Mouse (Mus musculus) hindbrain, embryonic 16.5 days (tissue): ENCODE results near the gene Cgn. TPM values are rescaled to one million over a fixed set of nuclear protein-coding genes. Genes with fewer than 3 reads are reported as not detected.
A peak's percentile ranks its signal among the peaks of the same experiment; 100 is the strongest.

Source experiments
- ATAC-seq: fragments of 200-750 bp; cut with Nextera tagmentation; 2 replicates; pipeline ENCODE4 v1.8.0; 2017; ENCODE audit warnings: moderate TSS enrichment, moderate library complexity
- H3K27ac ChIP-seq: fragments of 300-500 bp; sonication (generic); 2 replicates; pipeline ENCODE4 v1.5.1; 2014; ENCODE audit warnings: low read depth, mild to moderate bottlenecking, control low read depth, low read length, moderate library complexity
- H3K27me3 ChIP-seq: fragments of 300-500 bp; sonication (generic); replicated peaks from 2 replicates; pipeline ENCODE4 v1.6.1; 2014; ENCODE audit warnings: low read length; ENCODE audit not compliant: control insufficient read depth, insufficient read depth
- H3K36me3 ChIP-seq: fragments of 300-500 bp; sonication (generic); 2 replicates; pipeline ENCODE4 v1.6.1; 2014; ENCODE audit warnings: mild to moderate bottlenecking, low read length, moderate library complexity, mixed read lengths; ENCODE audit not compliant: control insufficient read depth, insufficient read depth
- H3K4me1 ChIP-seq: fragments of 300-500 bp; sonication (generic); 2 replicates; pipeline ENCODE4 v1.6.1; 2014; ENCODE audit warnings: low read depth, low read length; ENCODE audit not compliant: control insufficient read depth, insufficient read depth
- H3K4me2 ChIP-seq: fragments of 300-500 bp; sonication (generic); 2 replicates; pipeline ENCODE4 v1.6.1; 2014; ENCODE audit warnings: mild to moderate bottlenecking, low read length, control low read depth, moderate library complexity
- H3K4me3 ChIP-seq: fragments of 300-500 bp; sonication (generic); 2 replicates; pipeline ENCODE4 v1.5.1; 2014; ENCODE audit warnings: mild to moderate bottlenecking, low read length, control low read depth, moderate library complexity
- H3K9ac ChIP-seq: fragments of 300-500 bp; sonication (generic); 2 replicates; pipeline ENCODE4 v1.6.1; 2014; ENCODE audit warnings: low read depth, mild to moderate bottlenecking, control low read depth, low read length, moderate library complexity
- H3K9me3 ChIP-seq: fragments of 300-500 bp; sonication (generic); 2 replicates; pipeline ENCODE4 v1.6.1; 2014; ENCODE audit warnings: mild to moderate bottlenecking, low read length, moderate library complexity; ENCODE audit not compliant: control insufficient read depth
- WGBS: fragments of 180-500 bp; shearing (Covaris S2); extraction: QIAGEN DNeasy Blood & Tissue Kit; methylation state at CpG from one replicate; pipeline ENCODE4 v1.1.7; 2014; 5-methylcytosine and 5-hydroxymethylcytosine counted together
- polyA plus RNA-seq: library from polyadenylated mRNA; unstranded; fragments of >200 nt; fragmentation: Nextera tagmentation; extraction: Ambion mirVana; gene quantifications from 2 replicates; pipeline ENCODE4 v1.2.1, GENCODE M21; 2015

Gene Cgn
- polyA plus RNA-seq, 1 experiment from 2014 or later, result 15.4 TPM

GRCm38 (mm10) chr3:94817731-94818130 lies 31.4 kb upstream of the Cgn start:
- no peak for ATAC-seq
- Histone ChIP-seq H3K9ac (no peak overlapping the region), H3K4me3 (no peak overlapping the region), H3K9me3 (no peaks in the 10 kb centered on the region), H3K27me3 (no peaks in the 10 kb centered on the region), H3K4me1 (no peaks in the 10 kb centered on the region), H3K27ac (no peak overlapping the region), H3K4me2 (no peak overlapping the region), H3K36me3 (no peaks in the 10 kb centered on the region)
- 81% methylated on average over 2 of the region's 2 CpGs for WGBS

- no peak for ATAC-seq
- no peak overlapping the region for H3K4me3 ChIP-seq
- no peak overlapping the region for H3K4me2 ChIP-seq
- no peak overlapping the region for H3K9ac ChIP-seq
- H3K9me3 ChIP-seq, result no peaks in the 10 kb centered on the region
- H3K36me3 ChIP-seq, result no peaks in the 10 kb centered on the region
- H3K27me3 ChIP-seq, result no peaks in the 10 kb centered on the region
- H3K27ac ChIP-seq, result no peak overlapping the region
- no peaks in the 10 kb centered on the region for H3K4me1 ChIP-seq
Observed at GRCm38 (mm10) chr3:94815603-94816002, 29.3 kb upstream of the Cgn start.

GRCm38 (mm10) chr3:94814663-94815062 lies 28.4 kb upstream of the Cgn start:
- H3K9me3 ChIP-seq, result no peaks in the 10 kb centered on the region
- WGBS, result 81% methylated on average over 4 of the region's 4 CpGs
- ATAC-seq, result no peak
- no peak overlapping the region for H3K27ac ChIP-seq
- H3K36me3 ChIP-seq, result no peaks in the 10 kb centered on the region
- no peak overlapping the region for H3K4me2 ChIP-seq
- no peak overlapping the region for H3K4me3 ChIP-seq
- H3K4me1 ChIP-seq, result no peaks in the 10 kb centered on the region
- H3K27me3 ChIP-seq, result no peaks in the 10 kb centered on the region
- H3K9ac ChIP-seq, result no peak overlapping the region

- H3K4me3 ChIP-seq, result no peak overlapping the region
- no peak overlapping the region for H3K9ac ChIP-seq
- no peak for ATAC-seq
Observed at GRCm38 (mm10) chr3:94814063-94814462, 27.8 kb upstream of the Cgn start.

DNA sequence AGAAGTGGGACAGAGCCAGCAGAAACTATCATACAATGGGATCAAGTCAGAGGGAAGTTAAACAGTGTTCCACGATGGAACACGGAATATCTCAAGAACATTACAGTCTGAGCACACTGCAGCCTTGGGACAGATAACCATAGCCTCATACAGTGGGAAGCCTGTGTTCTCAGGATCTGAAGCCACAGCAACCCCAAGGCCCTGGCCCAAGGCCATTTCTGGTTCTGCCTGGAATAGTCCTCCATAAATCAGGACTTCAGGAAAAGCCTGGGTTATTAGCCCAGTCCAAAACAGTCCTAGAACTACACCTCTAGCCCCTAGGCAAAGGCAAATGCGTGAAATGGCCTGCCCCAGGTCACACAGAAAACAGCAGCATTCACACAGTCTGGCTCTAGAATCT lies 27.4 kb upstream of the Cgn start:
- Histone ChIP-seq H3K9me3 (no peaks in the 10 kb centered on the region), H3K4me3 (no peak overlapping the region), H3K27ac (no peak overlapping the region), H3K36me3 (no peaks in the 10 kb centered on the region), H3K4me1 (no peaks in the 10 kb centered on the region), H3K9ac (no peak overlapping the region), H3K27me3 (no peaks in the 10 kb centered on the region), H3K4me2 (no peak overlapping the region)
- ATAC-seq, result no peak
- WGBS, result 93% methylated on average over 3 of the region's 3 CpGs

More at GRCm38 (mm10) chr3:94814063-94814462, 27.8 kb upstream of the Cgn start:
- 81% methylated on average over 4 of the region's 4 CpGs for WGBS
- Histone ChIP-seq H3K36me3 (no peaks in the 10 kb centered on the region), H3K9me3 (no peaks in the 10 kb centered on the region), H3K4me2 (no peak overlapping the region), H3K27me3 (no peaks in the 10 kb centered on the region), H3K27ac (no peak overlapping the region), H3K4me1 (no peaks in the 10 kb centered on the region)

DNA sequence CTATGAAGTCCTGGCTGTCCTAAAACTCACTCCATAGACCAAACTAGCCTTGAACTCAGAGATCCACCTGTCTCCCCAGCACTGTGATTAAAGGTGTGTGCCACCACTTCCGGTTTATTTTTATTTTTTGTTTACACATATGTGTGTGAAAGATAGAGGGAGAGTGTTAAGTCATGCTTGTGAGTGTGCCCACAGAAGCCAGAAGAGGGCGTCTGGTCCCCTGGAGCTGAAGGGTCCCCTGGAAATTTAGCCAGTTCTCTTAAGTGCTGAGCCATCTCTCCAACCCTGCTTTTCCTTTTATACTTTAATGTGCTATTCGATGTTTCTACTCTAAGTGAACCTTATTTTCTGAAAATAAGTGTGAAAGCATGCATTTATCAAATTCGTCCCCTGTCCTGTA lies 25.3 kb upstream of the Cgn start:
- WGBS, result 26% methylated on average over 4 of the region's 4 CpGs
- no peaks in the 10 kb centered on the region for H3K27me3 ChIP-seq
- H3K4me2 ChIP-seq, result 0 out of 2 replicates have a peak overlapping the region, but pooled peaks have one; percentile 0
- ATAC-seq, result 0 out of 2 replicates have a peak, but pooled peaks have one; percentile 24
- no peak overlapping the region for H3K4me3 ChIP-seq
- no peak overlapping the region for H3K27ac ChIP-seq
- H3K9me3 ChIP-seq, result no peaks in the 10 kb centered on the region
- no peaks in the 10 kb centered on the region for H3K4me1 ChIP-seq
- no peaks in the 10 kb centered on the region for H3K36me3 ChIP-seq
- H3K9ac ChIP-seq, result no peak overlapping the region

GRCm38 (mm10) chr3:94808296-94808695 lies 22.0 kb upstream of the Cgn start:
- H3K4me2 ChIP-seq, result no peak overlapping the region
- no peak for ATAC-seq
- no peak overlapping the region for H3K4me3 ChIP-seq
- no peak overlapping the region for H3K27ac ChIP-seq
- no peak overlapping the region for H3K9ac ChIP-seq
- H3K9me3 ChIP-seq, result no peaks in the 10 kb centered on the region
- H3K27me3 ChIP-seq, result no peaks in the 10 kb centered on the region
- WGBS, result 93% methylated on average over 1 of the region's 1 CpGs
- H3K36me3 ChIP-seq, result no peaks in the 10 kb centered on the region
- peaks cover 6% of the 10 kb centered on the region; the same call in 1 of the 2 replicates for H3K4me1 ChIP-seq

DNA sequence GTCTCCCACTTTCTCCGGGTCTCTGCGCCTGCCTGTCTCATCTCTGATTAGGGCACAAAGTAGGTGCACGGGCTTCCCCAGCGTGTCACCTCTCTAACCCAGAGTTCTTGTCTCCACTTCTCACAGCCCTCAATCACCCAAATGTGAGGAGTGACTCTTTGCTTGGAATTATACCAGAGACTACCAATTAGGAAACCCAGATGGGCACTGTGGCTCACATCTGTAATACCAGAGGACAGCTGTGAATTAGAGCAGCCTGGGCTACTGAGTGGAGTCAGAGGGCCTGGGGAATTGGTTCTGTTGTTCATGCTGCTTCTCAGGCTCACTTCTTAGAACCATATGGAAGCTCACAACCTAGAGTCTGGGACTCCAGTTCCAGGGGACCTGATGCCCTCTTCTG lies 18.7 kb upstream of the Cgn start:
- Histone ChIP-seq H3K27me3 (no peaks in the 10 kb centered on the region), H3K4me3 (no peak overlapping the region), H3K9me3 (no peaks in the 10 kb centered on the region), H3K4me1 (peaks cover 6% of the 10 kb centered on the region; the same call in 1 of the 2 replicates), H3K27ac (no peak overlapping the region), H3K9ac (no peak overlapping the region), H3K36me3 (no peaks in the 10 kb centered on the region), H3K4me2 (no peak overlapping the region)
- WGBS, result 90% methylated on average over 4 of the region's 4 CpGs
- no peak for ATAC-seq

GRCm38 (mm10) chr3:94804146-94804545 lies 17.9 kb upstream of the Cgn start:
- no peak for ATAC-seq
- Histone ChIP-seq H3K4me1 (peaks cover 6% of the 10 kb centered on the region; the same call in 1 of the 2 replicates), H3K36me3 (no peaks in the 10 kb centered on the region), H3K9ac (0 out of 2 replicates have a peak overlapping the region, but pooled peaks have one; percentile 3), H3K4me3 (no peak overlapping the region), H3K4me2 (peak overlapping the region; percentile 2; the same call in 1 of the 2 replicates), H3K27ac (0 out of 2 replicates have a peak overlapping the region, but pooled peaks have one; percentile 23), H3K27me3 (no peaks in the 10 kb centered on the region), H3K9me3 (no peaks in the 10 kb centered on the region)
- WGBS, result 6% methylated on average over 10 of the region's 10 CpGs

GRCm38 (mm10) chr3:94796181-94796580 lies 9.9 kb upstream of the Cgn start:
- H3K4me1 ChIP-seq, result no peaks in the 10 kb centered on the region
- no peak for ATAC-seq
- no peaks in the 10 kb centered on the region for H3K9me3 ChIP-seq
- no peak overlapping the region for H3K9ac ChIP-seq
- no peaks in the 10 kb centered on the region for H3K27me3 ChIP-seq
- no peak overlapping the region for H3K4me2 ChIP-seq
- no peak overlapping the region for H3K4me3 ChIP-seq
- no peaks in the 10 kb centered on the region for H3K36me3 ChIP-seq
- H3K27ac ChIP-seq, result no peak overlapping the region
